Mouse (Mus musculus) T-helper 1 cell (primary cell): ENCODE results near the gene Shc2.

Source experiments
- in situ Hi-C: fragments of 300-600 bp; cut with MboI, MseI; formaldehyde crosslinking; loops from one replicate; pipeline ENCODE4 v1.15.1; 2025; ENCODE audit warnings: high pct_unique_total_duplicates

Shc2 gene

GRCm38 (mm10) chr10:79637128-79638110 lies at the start of gene Shc2:
Gene Shc2, minus strand, starts transcription at chr10:79637918.
- in situ Hi-C loops: loop anchor here (25.0 kb wide), 1 partner anchor 1950 kb away; the partner anchor contains the start of genes Gm19402, Gm9508 and Tspear

- in situ Hi-C loops: no loop called here
Observed at GRCm38 (mm10) chr10:79687513-79687912, 49.8 kb upstream of the Shc2 start.

- in situ Hi-C loops: no loop called here
Observed at GRCm38 (mm10) chr10:79686691-79687090, 49.0 kb upstream of the Shc2 start.

- in situ Hi-C loops: no loop called here
Observed at GRCm38 (mm10) chr10:79686219-79686618, 48.5 kb upstream of the Shc2 start.

DNA sequence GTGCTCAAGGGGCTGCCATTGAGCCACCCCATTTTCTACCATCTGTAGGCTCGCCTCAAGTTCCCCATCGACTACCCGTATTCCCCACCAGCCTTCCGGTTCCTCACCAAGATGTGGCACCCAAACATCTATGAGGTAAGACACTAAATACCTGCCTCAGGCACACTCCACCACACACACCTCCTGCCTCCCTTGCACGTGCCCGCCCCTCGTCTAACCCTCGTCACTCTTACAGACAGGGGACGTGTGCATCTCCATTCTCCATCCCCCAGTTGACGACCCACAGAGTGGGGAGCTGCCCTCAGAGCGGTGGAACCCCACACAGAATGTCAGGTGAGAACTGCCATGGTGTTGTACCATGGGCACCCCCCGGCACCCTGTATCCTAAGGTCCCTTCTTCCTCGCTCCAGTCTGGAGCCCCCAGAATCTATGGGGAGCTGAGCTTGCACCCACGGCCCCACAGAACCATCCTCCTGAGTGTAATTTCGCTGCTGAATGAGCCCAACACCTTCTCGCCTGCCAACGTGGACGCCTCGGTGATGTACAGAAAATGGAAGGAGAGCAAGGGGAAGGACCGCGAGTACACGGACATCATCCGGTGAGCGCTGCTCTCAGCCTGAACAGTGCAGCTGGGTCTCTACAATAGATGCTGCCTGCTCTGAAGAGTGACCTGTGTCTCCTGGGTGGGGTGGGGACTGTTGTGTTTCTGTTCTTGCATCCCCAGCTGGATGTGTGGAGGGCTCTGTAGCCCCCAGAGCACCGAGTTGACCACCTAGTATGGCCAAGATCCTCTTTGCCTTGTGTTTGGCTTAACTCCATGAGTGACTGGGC lies 47.3 kb upstream of the Shc2 start:
- in situ Hi-C loops: no loop called here

DNA sequence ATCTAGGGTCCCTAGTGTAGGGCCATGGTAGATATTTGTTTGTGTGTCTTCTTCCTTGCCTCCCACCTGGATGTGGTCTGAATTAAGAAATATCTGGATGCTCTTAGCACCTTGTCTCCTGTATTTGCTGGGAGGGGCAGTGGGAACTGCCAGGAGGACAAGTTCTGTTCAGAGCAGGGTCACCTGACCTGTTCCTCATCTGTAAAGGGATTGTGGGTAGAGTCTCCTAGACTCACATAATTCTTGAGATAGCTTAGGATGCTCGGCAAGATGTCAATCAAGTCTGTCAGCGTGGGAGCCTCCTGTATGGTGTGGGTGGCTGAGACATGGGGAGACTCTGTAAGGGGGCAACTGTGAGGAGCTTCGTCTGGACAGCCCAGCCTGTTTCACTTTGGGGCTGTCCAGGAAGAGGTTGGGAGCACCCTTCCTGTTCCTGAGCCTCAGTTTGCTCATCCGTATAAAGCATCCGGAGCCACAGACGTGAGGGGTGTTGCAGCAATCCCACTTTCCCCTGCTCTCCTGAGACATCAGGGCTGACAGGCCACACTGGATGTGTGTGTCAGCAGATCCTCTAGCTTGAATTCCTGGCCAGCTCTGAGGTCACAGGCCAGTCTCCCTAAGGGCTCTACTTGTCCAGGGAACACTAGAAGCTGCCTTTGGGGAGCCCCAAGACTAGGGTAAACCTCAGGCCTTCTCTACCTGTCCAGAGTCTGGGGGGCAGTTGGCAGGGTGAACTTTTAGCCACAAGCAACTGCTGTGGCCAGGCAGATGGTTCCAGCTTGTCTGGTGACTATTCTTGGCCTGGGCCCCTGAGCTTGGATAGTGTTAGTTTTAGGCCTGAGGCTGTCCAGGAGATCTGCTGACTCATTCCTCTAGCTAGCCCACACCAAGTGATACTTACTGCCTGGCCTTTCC lies 46.3 kb upstream of the Shc2 start:
- in situ Hi-C loops: no loop called here

GRCm38 (mm10) chr10:79682916-79683582 lies 45.3 kb upstream of the Shc2 start:
- in situ Hi-C loops: no loop called here

DNA sequence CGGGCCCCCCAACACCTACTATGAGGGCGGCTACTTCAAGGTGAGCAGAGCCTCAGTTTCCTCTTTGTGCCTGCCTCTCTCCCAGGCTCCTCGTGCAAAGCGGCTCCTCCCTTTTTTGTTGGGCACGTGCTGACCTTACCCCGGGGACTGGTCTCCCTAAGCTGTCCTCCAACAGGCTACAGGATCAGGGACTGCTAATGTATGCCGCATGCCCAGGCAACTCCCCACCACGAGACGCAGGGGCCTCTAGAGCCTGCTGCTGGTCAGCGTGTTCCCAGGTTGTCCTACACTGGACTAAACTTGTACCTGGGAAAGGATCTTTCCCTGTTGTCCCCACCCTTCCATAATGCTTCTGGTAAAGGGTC lies 44.8 kb upstream of the Shc2 start:
- in situ Hi-C loops: no loop called here

DNA sequence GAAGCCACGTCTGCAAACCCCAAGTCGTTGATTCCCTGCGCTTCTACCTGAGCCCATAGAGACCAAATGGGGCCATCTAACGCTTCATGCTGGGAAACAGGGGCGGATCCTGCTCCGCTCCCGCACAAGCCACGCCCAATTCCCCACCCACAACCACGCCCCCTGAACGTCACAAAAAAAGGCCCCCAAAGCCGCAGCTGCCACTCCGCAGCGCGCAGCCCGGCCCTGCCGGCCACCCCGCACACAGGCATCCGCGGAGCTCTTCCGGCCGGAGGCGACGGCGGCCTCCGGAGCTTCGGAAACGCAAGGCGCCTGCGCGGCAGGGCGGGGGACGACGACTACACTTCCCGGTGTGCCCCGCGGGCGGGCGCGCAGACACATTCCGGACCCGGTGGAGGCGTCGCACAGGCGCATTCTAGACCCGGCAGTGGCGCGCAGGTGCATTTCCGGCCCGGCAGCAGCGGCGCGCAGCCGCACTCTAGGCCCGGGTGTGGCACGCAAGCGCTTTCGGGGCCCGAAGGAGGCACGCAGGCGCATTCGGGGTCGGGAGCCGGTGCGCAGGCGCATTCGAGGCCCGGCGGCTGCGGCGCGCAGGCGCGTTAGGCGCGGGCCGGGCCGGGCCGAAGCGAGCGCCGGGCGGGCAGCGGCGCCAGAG lies 44.0 kb upstream of the Shc2 start, which contains the start of gene Cdc34:
Gene Cdc34 (plus strand): TSS at position 605 of the 655 bp plus-strand sequence.
- in situ Hi-C loops: no loop called here

DNA sequence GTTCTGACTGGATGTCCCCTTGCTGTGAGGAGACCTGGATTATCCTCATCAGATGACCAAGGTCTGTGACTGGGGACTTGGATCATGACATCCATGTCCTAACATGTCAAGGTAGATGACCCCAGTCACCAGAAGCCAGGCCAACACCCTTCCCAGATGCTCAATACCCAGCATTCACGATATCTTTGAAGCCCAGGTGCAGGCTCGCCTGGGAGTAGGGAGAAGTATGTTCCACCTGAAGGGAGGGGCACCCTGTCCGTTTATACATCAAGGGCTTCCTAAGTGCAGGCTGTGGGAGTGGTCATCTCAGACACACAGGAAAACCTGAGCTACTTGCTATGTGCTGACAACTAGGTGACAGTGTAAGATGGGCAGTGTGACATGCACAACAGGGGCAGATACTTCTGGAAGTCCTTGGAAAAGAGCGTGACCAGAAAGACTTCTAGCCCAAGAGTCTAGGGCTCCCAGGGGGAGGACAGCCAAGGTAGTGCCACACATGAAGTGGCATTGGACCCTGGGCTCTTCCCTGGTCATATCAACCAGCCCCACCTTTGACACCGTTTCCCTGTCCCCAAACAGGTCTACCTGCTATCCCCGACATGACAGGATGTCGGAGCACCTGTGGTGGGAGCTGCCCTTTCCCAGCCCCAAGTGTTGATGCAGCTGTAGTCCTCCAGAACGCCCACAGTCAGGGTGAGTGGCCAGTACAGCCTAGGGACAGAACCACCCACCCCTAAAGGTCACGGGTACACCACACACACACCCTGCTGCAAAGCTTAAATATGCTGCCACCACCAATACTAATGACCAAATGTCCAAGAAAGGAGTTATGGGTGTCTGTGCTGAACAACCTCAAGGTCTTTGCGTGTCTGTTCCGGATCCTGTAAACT lies 43.1 kb upstream of the Shc2 start:
- in situ Hi-C loops: no loop called here

GRCm38 (mm10) chr10:79675346-79676035 lies 37.8 kb upstream of the Shc2 start:
- in situ Hi-C loops: no loop called here

DNA sequence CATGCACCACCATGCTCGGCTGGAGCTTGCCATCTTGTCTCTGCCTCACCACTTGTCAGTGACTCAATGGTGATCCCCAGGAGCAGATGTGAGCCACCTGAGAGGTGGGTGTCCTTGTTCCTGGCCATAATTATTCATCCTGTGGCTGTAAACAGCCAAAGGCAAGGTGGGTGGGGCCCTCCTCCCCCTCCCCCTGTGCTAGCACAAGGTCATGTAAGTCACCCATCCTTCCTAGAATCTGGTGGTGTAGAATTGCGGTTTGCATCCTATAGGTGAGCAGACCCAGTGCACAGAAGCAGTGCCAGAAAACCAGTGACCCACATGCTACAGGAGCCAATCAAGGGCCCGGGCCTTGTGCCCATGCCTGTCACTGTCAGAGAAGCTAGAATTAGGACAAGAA lies 35.3 kb upstream of the Shc2 start:
- in situ Hi-C loops: no loop called here

DNA sequence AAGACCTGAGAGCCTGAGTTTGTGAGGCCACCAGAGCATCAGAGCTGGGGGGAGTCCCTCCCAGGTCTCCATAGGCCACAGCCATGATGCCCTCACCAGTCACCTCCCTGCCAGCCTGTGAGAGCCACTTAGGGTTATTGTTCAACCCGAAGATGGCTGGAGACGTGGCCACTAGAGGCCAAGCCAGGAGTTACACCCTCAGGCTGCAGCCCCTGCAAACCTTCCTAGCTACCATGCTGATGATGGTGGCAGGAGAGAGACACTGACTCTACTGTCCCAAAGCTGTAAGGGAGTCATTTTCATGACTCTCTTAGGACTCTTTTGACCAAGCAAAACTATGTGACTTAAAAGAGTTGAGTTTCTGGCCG lies 34.4 kb upstream of the Shc2 start:
- in situ Hi-C loops: no loop called here

DNA sequence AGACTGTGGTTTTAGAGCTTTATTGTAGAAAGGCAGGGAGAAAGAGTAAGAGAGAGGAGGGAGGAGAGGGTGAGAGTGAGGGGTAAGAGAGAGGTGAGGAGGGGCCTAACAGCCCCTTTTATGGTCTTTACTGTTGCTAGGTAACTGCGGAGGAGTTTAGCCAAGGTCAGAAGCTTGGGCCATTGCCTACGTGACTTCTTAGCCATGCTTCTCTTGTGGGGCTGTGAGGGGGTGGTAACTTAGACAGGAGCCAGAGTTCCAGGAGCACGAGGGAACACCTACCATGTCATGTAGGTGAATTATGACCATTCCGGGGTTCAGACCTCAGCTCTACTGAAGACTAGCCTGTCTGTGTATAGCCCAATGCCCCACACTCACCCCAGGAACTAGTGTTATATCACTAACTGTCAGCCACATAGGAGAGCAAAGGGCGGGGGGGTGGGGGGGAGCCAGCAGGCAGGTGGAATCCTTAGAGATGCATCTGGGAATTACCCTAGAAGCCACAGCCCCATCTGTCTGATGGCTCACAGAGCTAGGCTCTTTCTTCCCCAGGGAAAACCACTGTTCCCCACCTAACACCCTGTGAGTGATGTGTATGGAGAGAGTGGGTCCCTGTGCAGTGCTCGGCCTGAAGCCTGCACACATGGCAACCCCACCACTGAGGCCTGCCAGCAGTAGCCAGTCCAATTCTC lies 33.8 kb upstream of the Shc2 start:
- in situ Hi-C loops: no loop called here

DNA sequence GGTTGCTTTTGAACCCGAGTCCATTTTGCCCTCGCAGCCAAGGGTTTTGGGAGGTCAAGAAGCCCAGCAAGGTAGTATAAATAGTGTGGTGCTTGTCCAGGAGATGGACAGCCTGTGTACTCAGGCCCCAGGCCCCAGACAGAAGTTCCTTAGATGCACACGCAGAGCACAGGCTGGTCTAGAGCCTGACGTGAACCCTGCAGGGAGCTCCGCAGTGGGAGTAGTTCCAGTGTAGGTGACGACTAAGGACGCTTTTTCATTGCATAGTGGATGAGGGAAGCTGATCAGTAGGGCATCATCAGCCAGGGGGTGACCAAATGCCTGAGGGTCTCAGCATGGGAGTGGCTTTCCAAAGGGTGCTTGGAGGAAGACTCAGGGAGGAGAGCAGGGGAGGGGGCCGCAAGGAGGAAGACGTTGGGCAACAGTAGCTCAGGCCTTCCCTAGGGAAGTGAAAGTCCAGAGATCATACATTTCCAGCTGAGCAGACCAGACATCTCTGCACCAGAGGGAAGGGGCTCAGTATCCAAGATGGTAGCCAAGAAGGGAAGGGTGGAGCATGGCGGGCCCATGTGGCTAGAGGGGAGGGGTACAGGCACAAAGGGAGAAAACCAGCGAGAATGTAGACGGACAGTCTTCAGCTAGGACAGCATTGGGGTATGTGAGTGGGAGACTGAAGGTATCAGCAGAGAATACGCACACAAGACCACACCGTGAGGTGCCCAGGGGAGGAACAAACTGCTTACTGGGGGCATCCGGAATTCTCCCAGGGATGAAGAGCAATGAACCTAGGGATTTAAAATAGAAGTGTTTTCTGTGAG lies 32.6 kb upstream of the Shc2 start:
- in situ Hi-C loops: no loop called here

GRCm38 (mm10) chr10:79669576-79670057 lies 31.9 kb upstream of the Shc2 start:
- in situ Hi-C loops: no loop called here
